Mouse (Mus musculus) megakaryocyte progenitor cell, adult 5-6 weeks (primary cell): ENCODE results near the gene 2010111I01Rik. TPM values are rescaled to one million over a fixed set of nuclear protein-coding genes. Genes with fewer than 3 reads are reported as not detected.

Experiments used
- ATAC-seq: replicated peaks from 2 replicates; pipeline ENCODE4 v1.8.0; 2016; ENCODE audit warnings: mild to moderate bottlenecking, moderate TSS enrichment, inconsistent platforms; ENCODE audit not compliant: poor library complexity
- total RNA-seq, 2 experiments: library from RNA; stranded (forward) in 1 of 2; stranded (reverse) in 1 of 2; fragments of 157-497, 149-512 nt in 1 of 2; fragments of 200-1000 nt in 1 of 2; gene quantifications; 2 replicates each; pipeline versions ENCODE4 v1.2.3 to v1.2.4; 2015 to 2017

Gene 2010111I01Rik
- total RNA-seq, 2 experiments from 2014 or later, result 53.7 to 90.2 TPM

GRCm38 (mm10) chr13:63238045-63238444 lies 273.4 kb downstream of the 2010111I01Rik start:
- ATAC-seq, result no peak

GRCm38 (mm10) chr13:63239301-63239804 lies 274.7 kb downstream of the 2010111I01Rik start:
- ATAC-seq, result no peak

GRCm38 (mm10) chr13:63239877-63240671 lies 275.4 kb downstream of the 2010111I01Rik start:
- peak; percentile 71 for ATAC-seq

- ATAC-seq, result no peak
Measured at GRCm38 (mm10) chr13:63240835-63241234, 276.1 kb downstream of the 2010111I01Rik start.

- ATAC-seq, result no peak
Measured at GRCm38 (mm10) chr13:63241665-63242064, 277.0 kb downstream of the 2010111I01Rik start.

GRCm38 (mm10) chr13:63242401-63243192 lies 277.9 kb downstream of the 2010111I01Rik start:
- ATAC-seq, result no peak

- no peak for ATAC-seq
Measured at GRCm38 (mm10) chr13:63243586-63243985, 278.9 kb downstream of the 2010111I01Rik start.

GRCm38 (mm10) chr13:63244425-63244824 lies 279.7 kb downstream of the 2010111I01Rik start:
- no peak for ATAC-seq

- ATAC-seq, result no peak
Measured at GRCm38 (mm10) chr13:63245218-63245617, 280.5 kb downstream of the 2010111I01Rik start.

- ATAC-seq, result no peak
Measured at GRCm38 (mm10) chr13:63245812-63246211, 281.1 kb downstream of the 2010111I01Rik start.

- ATAC-seq, result 0 out of 2 replicates have a peak, but pooled peaks have one; percentile 8
Measured at GRCm38 (mm10) chr13:63246332-63246940, 281.7 kb downstream of the 2010111I01Rik start.

GRCm38 (mm10) chr13:63247041-63247440 lies 282.3 kb downstream of the 2010111I01Rik start:
- ATAC-seq, result no peak

GRCm38 (mm10) chr13:63247631-63248030 lies 282.9 kb downstream of the 2010111I01Rik start:
- ATAC-seq, result no peak

- ATAC-seq, result no peak
Measured at GRCm38 (mm10) chr13:63248318-63248717, 283.6 kb downstream of the 2010111I01Rik start.

GRCm38 (mm10) chr13:63249171-63249570 lies 284.5 kb downstream of the 2010111I01Rik start:
- ATAC-seq, result 0 out of 2 replicates have a peak, but pooled peaks have one; percentile 6

GRCm38 (mm10) chr13:63249741-63250431 lies 285.2 kb downstream of the 2010111I01Rik start:
- peak; percentile 42 for ATAC-seq

GRCm38 (mm10) chr13:63250441-63250980 lies 285.8 kb downstream of the 2010111I01Rik start:
- ATAC-seq, result no peak

GRCm38 (mm10) chr13:63251118-63251889 lies 286.6 kb downstream of the 2010111I01Rik start:
- ATAC-seq, result no peak

GRCm38 (mm10) chr13:63252295-63253010 lies 287.8 kb downstream of the 2010111I01Rik start:
- no peak for ATAC-seq
